In the genomic region with DNA sequence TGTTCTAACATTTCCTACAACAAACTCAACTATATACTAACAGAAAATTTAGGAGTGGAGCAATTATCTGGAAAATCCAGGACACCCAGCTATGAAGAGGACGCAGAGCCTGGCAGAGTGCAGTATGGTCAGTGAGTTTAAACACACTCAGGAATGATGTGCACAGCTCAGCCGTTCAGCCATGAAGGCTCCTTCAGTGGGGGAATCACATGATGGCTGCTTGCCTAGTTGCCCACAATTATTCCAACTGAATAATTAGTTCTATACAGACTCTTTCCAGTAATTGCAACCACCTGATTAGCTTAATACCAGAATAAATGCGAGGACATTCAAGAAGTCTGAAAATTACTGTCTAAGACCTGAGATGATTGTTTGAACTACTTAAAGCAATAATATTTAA, we compare ENCODE assay signal across 14 mouse cellular contexts.
"Had no signal": no experiment of that assay in that cellular context is flagged by ENCODE, and none has a peak within 500 bp of the region (broad histone marks: within the 10 kb centered on the region; RNA-seq: fewer than 3 reads in every experiment).

No protein-coding gene starts in this region.

- H3K4me1 ChIP-seq: midbrain, embryonic 15.5 days; neural tube, embryonic 13.5 days had no signal

- DNase-seq: kidney, postnatal 25 days; lung, embryonic 14.5 days; lung, postnatal 10 days; lung, postnatal 4 days; right cerebral cortex, adult 18-20 months; right cerebral cortex, postnatal 25 days; thymus, adult 18-20 months; thymus, postnatal 14 days had no signal

- H3K27ac ChIP-seq: left cerebral cortex, adult 2 months; limb, embryonic 10.5 days; midbrain, embryonic 10.5 days; midbrain, embryonic 15.5 days; neural tube, embryonic 13.5 days had no signal

- H3K9ac ChIP-seq: lung, embryonic 14.5 days; midbrain, embryonic 15.5 days; neural tube, embryonic 13.5 days had no signal

- H3K36me3 ChIP-seq: limb, embryonic 10.5 days; midbrain, embryonic 10.5 days; midbrain, embryonic 15.5 days; neural tube, embryonic 13.5 days had no signal

- H3K4me2 ChIP-seq: liver, embryonic 11.5 days; lung, embryonic 14.5 days; midbrain, embryonic 15.5 days; neural tube, embryonic 13.5 days had no signal

- H3K9me3 ChIP-seq: limb, embryonic 10.5 days; midbrain, embryonic 10.5 days; midbrain, embryonic 15.5 days; neural tube, embryonic 13.5 days had no signal

- ATAC-seq: midbrain, embryonic 15.5 days had no signal

- H3K4me3 ChIP-seq: left cerebral cortex, adult 2 months; limb, embryonic 10.5 days; midbrain, embryonic 10.5 days; midbrain, embryonic 15.5 days; neural tube, embryonic 13.5 days had no signal

- H3K27me3 ChIP-seq: midbrain, embryonic 15.5 days; neural tube, embryonic 13.5 days had no signal
